Mouse (Mus musculus): ENCODE results near the gene Sipa1l1. TPM values are rescaled to one million over a fixed set of nuclear protein-coding genes. Genes with fewer than 3 reads are reported as not detected.

Sipa1l1 gene
- 100 to 1,000 TPM in 11 of 26 experiments, 10 to 100 TPM in 15; 54.1 to 161 (median 84.3) TPM for total RNA-seq (2018; cell fraction: chromatin; rRNA removed)
- 10 to 100 TPM; 10.2 to 17.3 (median 13.7) TPM for total RNA-seq (2018; cell fraction: cytosol; rRNA removed)
- total RNA-seq (2018; cell fraction: nucleus; rRNA removed), result 10 to 100 TPM; 18.8 to 79.3 (median 41.9) TPM
- polyA plus RNA-seq (2018), result 7.3 to 11.3 TPM (median 7.8 TPM) in 3 replicates

- 3% methylated on average over 18 of the region's 43 CpGs for WGBS (ENCODE audit: missing documents)
- Histone ChIP-seq H3K4me3 (ENCODE audit: inconsistent target) (peak within 1 kb of the TSS; percentile 43), H3K27ac (no peak within 1 kb of the TSS)
These were observed at the start of gene Sipa1l1 for GRCm38 (mm10) chr12:82168820-82169533. Sipa1l1 (plus strand) TSS chr12:82169320.

GRCm38 (mm10) chr12:82121947-82122346 lies 47.2 kb upstream of the Sipa1l1 start:
- no peaks in the 10 kb centered on the region for H3K79me2 ChIP-seq (ENCODE audit: inconsistent target)
- peak overlapping the region; percentile 51 for H3K27ac ChIP-seq
- 69% methylated on average over 10 of the region's 10 CpGs for WGBS (ENCODE audit: missing documents)
- no peak overlapping the region for H3K4me3 ChIP-seq (ENCODE audit: inconsistent target)
- no peaks in the 10 kb centered on the region for H3K36me3 ChIP-seq (ENCODE audit: inconsistent target)

More at GRCm38 (mm10) chr12:82168820-82169533, at the start of gene Sipa1l1:
- no peaks in the 10 kb centered on the region; the same call in 1 of the 2 replicates for H3K79me2 ChIP-seq (ENCODE audit: inconsistent target)
- no peaks in the 10 kb centered on the region for H3K36me3 ChIP-seq (ENCODE audit: inconsistent target)

GRCm38 (mm10) chr12:82122450-82123249 lies 46.5 kb upstream of the Sipa1l1 start:
- Histone ChIP-seq H3K4me3 (ENCODE audit: inconsistent target) (no peak overlapping the region), H3K79me2 (ENCODE audit: inconsistent target) (no peaks in the 10 kb centered on the region), H3K36me3 (ENCODE audit: inconsistent target) (no peaks in the 10 kb centered on the region), H3K27ac (peak overlapping the region; percentile 51)
- 9% methylated on average over 22 of the region's 22 CpGs for WGBS (ENCODE audit: missing documents)

DNA sequence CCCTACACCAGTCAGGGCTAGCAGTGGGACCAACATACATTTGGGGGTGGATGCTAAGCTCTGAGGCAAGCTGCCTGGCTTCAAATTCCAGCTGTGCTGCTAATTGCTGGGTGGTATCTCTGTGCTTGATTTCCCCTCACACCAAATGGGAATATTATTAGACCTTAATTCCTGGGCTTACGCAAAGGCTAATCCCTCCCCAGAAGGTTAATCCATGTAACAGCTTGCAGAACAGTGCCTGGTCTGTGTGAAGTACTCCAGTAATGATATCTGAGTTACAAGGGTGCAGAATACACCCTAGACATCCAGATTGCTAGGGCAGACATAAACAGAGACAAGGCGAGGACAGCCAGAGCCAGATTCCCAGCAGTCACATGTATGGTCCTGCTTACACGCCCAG lies 42.3 kb upstream of the Sipa1l1 start:
- Histone ChIP-seq H3K79me2 (ENCODE audit: inconsistent target) (no peaks in the 10 kb centered on the region), H3K36me3 (ENCODE audit: inconsistent target) (no peaks in the 10 kb centered on the region), H3K4me3 (ENCODE audit: inconsistent target) (no peak overlapping the region), H3K27ac (no peak overlapping the region)
- WGBS (ENCODE audit: missing documents), result 91% methylated on average over 3 of the region's 3 CpGs

- no peaks in the 10 kb centered on the region for H3K36me3 ChIP-seq (ENCODE audit: inconsistent target)
- no peaks in the 10 kb centered on the region for H3K79me2 ChIP-seq (ENCODE audit: inconsistent target)
- WGBS (ENCODE audit: missing documents), result 28% methylated on average over 17 of the region's 17 CpGs
- H3K4me3 ChIP-seq (ENCODE audit: inconsistent target), result no peak overlapping the region
- no peak overlapping the region for H3K27ac ChIP-seq
These were observed 29.6 kb upstream of the Sipa1l1 start for GRCm38 (mm10) chr12:82139234-82140166.

- H3K4me3 ChIP-seq (ENCODE audit: inconsistent target), result no peak overlapping the region
- H3K27ac ChIP-seq, result no peak overlapping the region
- WGBS (ENCODE audit: missing documents), result 98% methylated on average over 3 of the region's 3 CpGs
- H3K79me2 ChIP-seq (ENCODE audit: inconsistent target), result no peaks in the 10 kb centered on the region
- no peaks in the 10 kb centered on the region for H3K36me3 ChIP-seq (ENCODE audit: inconsistent target)
These were observed 25.7 kb upstream of the Sipa1l1 start for GRCm38 (mm10) chr12:82143371-82143770.

GRCm38 (mm10) chr12:82145173-82145572 lies 23.9 kb upstream of the Sipa1l1 start:
- no peaks in the 10 kb centered on the region for H3K36me3 ChIP-seq (ENCODE audit: inconsistent target)
- no peaks in the 10 kb centered on the region for H3K79me2 ChIP-seq (ENCODE audit: inconsistent target)
- no peak overlapping the region for H3K4me3 ChIP-seq (ENCODE audit: inconsistent target)
- H3K27ac ChIP-seq, result no peak overlapping the region

GRCm38 (mm10) chr12:82147021-82147693 lies 22.0 kb upstream of the Sipa1l1 start:
- no peaks in the 10 kb centered on the region for H3K36me3 ChIP-seq (ENCODE audit: inconsistent target)
- no peaks in the 10 kb centered on the region for H3K79me2 ChIP-seq (ENCODE audit: inconsistent target)
- 91% methylated on average over 12 of the region's 12 CpGs for WGBS (ENCODE audit: missing documents)
- no peak overlapping the region for H3K4me3 ChIP-seq (ENCODE audit: inconsistent target)
- H3K27ac ChIP-seq, result no peak overlapping the region

- no peak overlapping the region for H3K4me3 ChIP-seq (ENCODE audit: inconsistent target)
- no peaks in the 10 kb centered on the region for H3K36me3 ChIP-seq (ENCODE audit: inconsistent target)
- 94% methylated on average over 8 of the region's 8 CpGs for WGBS (ENCODE audit: missing documents)
These were observed 20.7 kb upstream of the Sipa1l1 start for GRCm38 (mm10) chr12:82148328-82148930.

DNA sequence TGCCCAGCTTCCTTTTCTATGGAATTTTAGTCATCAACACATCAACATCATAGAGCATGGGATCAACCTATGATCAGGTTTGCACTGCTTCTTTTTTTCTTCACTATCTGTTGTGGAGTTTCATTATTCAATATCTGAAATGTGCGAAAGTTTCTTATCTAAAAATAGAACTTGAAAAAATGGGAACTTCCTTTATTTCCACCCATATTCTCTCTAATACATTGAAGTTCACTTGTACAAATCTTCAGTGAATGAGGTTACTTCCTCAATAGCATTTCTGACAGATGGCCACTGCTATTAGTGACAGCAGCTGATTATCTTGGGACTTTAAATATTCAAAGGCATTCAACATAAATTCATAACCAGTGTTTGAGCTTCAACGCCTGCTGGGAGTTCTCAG lies 18.1 kb upstream of the Sipa1l1 start:
- H3K79me2 ChIP-seq (ENCODE audit: inconsistent target), result no peaks in the 10 kb centered on the region
- H3K27ac ChIP-seq, result 0 out of 2 replicates have a peak overlapping the region, but pooled peaks have one; percentile 4
- WGBS (ENCODE audit: missing documents), result 18% methylated on average over 2 of the region's 2 CpGs
- no peak overlapping the region for H3K4me3 ChIP-seq (ENCODE audit: inconsistent target)
- H3K36me3 ChIP-seq (ENCODE audit: inconsistent target), result no peaks in the 10 kb centered on the region

More at GRCm38 (mm10) chr12:82148328-82148930, 20.7 kb upstream of the Sipa1l1 start:
- Histone ChIP-seq H3K27ac (no peak overlapping the region), H3K79me2 (ENCODE audit: inconsistent target) (no peaks in the 10 kb centered on the region)

- Histone ChIP-seq H3K36me3 (ENCODE audit: inconsistent target) (no peaks in the 10 kb centered on the region), H3K79me2 (ENCODE audit: inconsistent target) (no peaks in the 10 kb centered on the region), H3K27ac (no peak overlapping the region), H3K4me3 (ENCODE audit: inconsistent target) (no peak overlapping the region)
- WGBS (ENCODE audit: missing documents), result 91% methylated on average over 4 of the region's 4 CpGs
These were observed 14.6 kb upstream of the Sipa1l1 start for GRCm38 (mm10) chr12:82154527-82154926.

DNA sequence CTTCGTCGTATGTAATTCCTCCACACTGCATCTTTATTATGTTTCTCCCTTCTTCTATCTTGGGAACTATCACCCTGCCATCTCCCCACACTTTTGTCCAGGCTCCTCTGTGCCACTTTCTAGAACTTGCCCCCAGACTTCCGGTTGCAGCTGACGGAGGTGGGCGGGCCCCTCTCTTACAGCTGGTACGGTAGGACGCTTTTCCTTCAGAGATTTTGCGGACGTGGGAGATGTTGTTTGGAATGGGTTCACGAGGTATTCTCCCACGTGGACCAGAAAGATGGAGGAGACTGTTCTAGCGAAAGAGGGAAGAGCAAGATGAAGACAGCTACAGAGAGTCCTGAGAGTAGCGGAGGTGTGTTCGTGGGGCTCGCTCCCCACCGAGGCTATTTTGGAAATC lies 10.6 kb upstream of the Sipa1l1 start:
- Histone ChIP-seq H3K4me3 (ENCODE audit: inconsistent target) (no peak overlapping the region), H3K36me3 (ENCODE audit: inconsistent target) (no peaks in the 10 kb centered on the region), H3K79me2 (ENCODE audit: inconsistent target) (no peaks in the 10 kb centered on the region), H3K27ac (no peak overlapping the region)
- WGBS (ENCODE audit: missing documents), result 96% methylated on average over 16 of the region's 16 CpGs

- H3K36me3 ChIP-seq (ENCODE audit: inconsistent target), result no peaks in the 10 kb centered on the region
- no peak overlapping the region for H3K27ac ChIP-seq
- H3K4me3 ChIP-seq (ENCODE audit: inconsistent target), result no peak overlapping the region
- WGBS (ENCODE audit: missing documents), result 97% methylated on average over 3 of the region's 3 CpGs
- no peaks in the 10 kb centered on the region for H3K79me2 ChIP-seq (ENCODE audit: inconsistent target)
These were observed 9.7 kb upstream of the Sipa1l1 start for GRCm38 (mm10) chr12:82159372-82159771.
